Mouse (Mus musculus) kidney, embryonic 16.5 days (tissue): ENCODE results near the gene Zmiz1. TPM values are rescaled to one million over a fixed set of nuclear protein-coding genes. Genes with fewer than 3 reads are reported as not detected.
A peak's percentile ranks its signal among the peaks of the same experiment; 100 is the strongest.

Experiments
- ATAC-seq: fragments of 200-750 bp; cut with Nextera tagmentation; 2 replicates; pipeline ENCODE4 v1.8.0; 2017; ENCODE audit warnings: moderate TSS enrichment; ENCODE audit not compliant: low FRiP score, low TSS enrichment
- H3K27ac ChIP-seq: fragments of 300-500 bp; sonication (generic); 2 replicates; pipeline ENCODE4 v1.5.1; 2014; ENCODE audit warnings: low read length
- H3K27me3 ChIP-seq: fragments of 300-500 bp; sonication (generic); 2 replicates; pipeline ENCODE4 v1.6.1; 2014; ENCODE audit warnings: low read length, control low read depth, mixed read lengths; ENCODE audit not compliant: insufficient read depth
- H3K36me3 ChIP-seq: fragments of 300-500 bp; sonication (generic); 2 replicates; pipeline ENCODE4 v1.6.1; 2014; ENCODE audit warnings: low read length, control low read depth, mixed read lengths; ENCODE audit not compliant: insufficient read depth
- H3K4me1 ChIP-seq: fragments of 300-500 bp; sonication (generic); 2 replicates; pipeline ENCODE4 v1.6.1; 2014; ENCODE audit warnings: low read length, control low read depth, mixed read lengths; ENCODE audit not compliant: insufficient read depth
- H3K4me2 ChIP-seq: fragments of 300-500 bp; sonication (generic); replicated peaks from 2 replicates; pipeline ENCODE4 v1.6.1; 2014; ENCODE audit warnings: low read depth, low read length
- H3K4me3 ChIP-seq: fragments of 300-500 bp; sonication (generic); 2 replicates; pipeline ENCODE4 v1.5.1; 2014; ENCODE audit warnings: mild to moderate bottlenecking, low read length
- H3K9ac ChIP-seq: fragments of 300-500 bp; sonication (generic); replicated peaks from 2 replicates; pipeline ENCODE4 v1.6.1; 2014; ENCODE audit warnings: low read length
- H3K9me3 ChIP-seq: fragments of 300-500 bp; sonication (generic); 2 replicates; pipeline ENCODE4 v1.6.1; 2016; ENCODE audit warnings: low read length, control low read depth
- WGBS: fragments of 180-500 bp; shearing (Covaris S2); extraction: QIAGEN DNeasy Blood & Tissue Kit; methylation state at CpG from one replicate; pipeline ENCODE4 v1.1.7; 2014; 5-methylcytosine and 5-hydroxymethylcytosine counted together
- polyA plus RNA-seq: library from polyadenylated mRNA; unstranded; fragments of >200 nt; fragmentation: Nextera tagmentation; extraction: Ambion mirVana; gene quantifications from 2 replicates; pipeline ENCODE4 v1.2.1, GENCODE M21; 2015

Gene Zmiz1
- polyA plus RNA-seq, 1 experiment from 2014 or later, result 36.0 TPM

DNA sequence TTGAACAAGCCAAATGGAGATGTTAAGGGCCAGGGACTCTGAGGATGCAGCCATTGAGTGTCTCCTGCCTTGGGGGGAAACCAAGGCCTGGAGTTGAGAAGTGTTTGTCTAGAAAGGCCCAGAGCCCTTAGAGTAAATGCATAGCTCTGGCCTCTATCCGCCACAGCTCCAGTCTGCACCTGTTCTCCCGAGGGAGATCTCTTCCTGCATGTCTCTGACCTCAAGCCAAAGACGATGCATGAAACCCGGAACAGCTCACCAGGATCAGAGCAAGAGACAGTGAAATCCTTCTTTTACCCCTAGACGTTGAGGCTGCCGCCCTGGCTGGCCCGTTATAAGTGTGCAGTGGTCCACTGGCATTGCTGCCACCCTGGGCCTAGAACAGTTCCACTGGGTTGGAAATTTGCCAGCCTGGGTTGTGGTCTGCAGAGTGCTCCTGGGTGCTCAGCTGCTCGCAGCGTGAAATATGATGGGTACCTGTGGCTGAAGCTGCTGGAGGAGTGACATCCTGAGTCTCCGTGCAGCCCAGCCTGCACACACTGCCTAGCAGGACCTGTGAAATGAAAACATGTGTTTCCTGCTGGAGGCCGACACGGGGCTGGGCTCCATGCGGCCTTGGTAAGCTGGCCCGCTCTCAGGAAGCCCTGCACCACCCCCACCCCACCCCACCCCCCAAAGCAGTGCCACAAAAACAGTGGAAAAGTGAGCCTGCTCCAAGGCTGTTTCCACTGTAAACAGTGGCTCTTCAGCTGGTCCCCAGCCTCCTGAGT is 88.1 kb downstream of the Zmiz1 start:
- Histone ChIP-seq H3K36me3 (peaks cover 10% of the 10 kb centered on the region; the same call in 1 of the 2 replicates), H3K4me2 (no peak overlapping the region), H3K4me1 (peaks cover 41% of the 10 kb centered on the region), H3K9me3 (no peaks in the 10 kb centered on the region), H3K27ac (peak overlapping the region; percentile 77), H3K4me3 (no peak overlapping the region), H3K27me3 (no peaks in the 10 kb centered on the region), H3K9ac (no peak overlapping the region)
- ATAC-seq, result peak; percentile 64
- WGBS, result 32% methylated on average over 14 of the region's 14 CpGs

DNA sequence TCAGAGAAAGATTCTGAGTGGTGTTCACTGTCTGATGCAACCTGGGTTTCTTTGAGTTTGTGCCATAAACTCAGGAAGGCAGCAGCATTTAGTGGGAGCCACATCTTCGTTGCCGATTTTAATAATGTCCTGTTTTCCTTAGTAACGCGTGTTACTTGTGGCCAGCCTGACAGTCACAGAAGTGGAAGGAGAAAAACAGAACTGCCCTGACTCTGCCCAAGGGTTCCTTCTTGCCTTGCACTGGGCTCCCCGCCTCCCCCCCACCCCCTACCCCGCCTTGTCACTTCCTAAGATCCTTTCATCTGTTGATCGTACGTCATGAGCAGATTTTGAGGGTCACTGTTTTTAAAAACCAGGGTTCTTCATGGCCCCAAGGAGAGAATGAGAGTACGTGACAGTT is 88.9 kb downstream of the Zmiz1 start:
- Histone ChIP-seq H3K4me3 (no peak overlapping the region), H3K9ac (no peak overlapping the region), H3K4me1 (peaks cover 44% of the 10 kb centered on the region), H3K9me3 (no peaks in the 10 kb centered on the region), H3K4me2 (no peak overlapping the region), H3K36me3 (peaks cover 10% of the 10 kb centered on the region; the same call in 1 of the 2 replicates), H3K27me3 (no peaks in the 10 kb centered on the region), H3K27ac (peak overlapping the region; percentile 77)
- no peak for ATAC-seq
- WGBS, result 48% methylated on average over 9 of the region's 9 CpGs

DNA sequence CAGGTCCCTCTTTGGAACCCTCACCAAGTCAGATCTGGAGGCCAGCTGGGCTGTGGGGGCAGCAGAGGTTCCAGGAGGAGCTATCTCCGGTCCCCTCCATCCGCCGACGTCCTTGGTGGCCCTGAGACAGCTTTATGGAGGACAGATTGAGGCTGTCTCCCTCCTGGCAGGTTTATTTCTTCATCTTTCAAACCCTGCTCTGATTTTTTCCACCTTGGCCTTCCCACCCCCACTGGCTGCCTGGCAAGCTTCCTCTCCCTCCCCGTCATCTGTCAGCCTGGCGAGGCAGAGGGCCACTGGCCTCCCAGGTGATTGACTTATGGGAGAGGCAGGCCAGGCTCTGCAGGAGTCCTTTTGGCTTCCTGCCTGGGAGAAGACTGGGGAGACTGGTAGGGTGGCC is 89.7 kb downstream of the Zmiz1 start:
- Histone ChIP-seq H3K27me3 (no peaks in the 10 kb centered on the region), H3K4me1 (peaks cover 52% of the 10 kb centered on the region), H3K36me3 (peaks cover 10% of the 10 kb centered on the region; the same call in 1 of the 2 replicates), H3K9me3 (no peaks in the 10 kb centered on the region), H3K4me2 (no peak overlapping the region), H3K27ac (peak overlapping the region; percentile 77), H3K4me3 (no peak overlapping the region), H3K9ac (no peak overlapping the region; the same call in 1 of the 2 replicates)
- ATAC-seq, result peak; percentile 62
- 27% methylated on average over 6 of the region's 6 CpGs for whole genome bisulfite sequencing

DNA sequence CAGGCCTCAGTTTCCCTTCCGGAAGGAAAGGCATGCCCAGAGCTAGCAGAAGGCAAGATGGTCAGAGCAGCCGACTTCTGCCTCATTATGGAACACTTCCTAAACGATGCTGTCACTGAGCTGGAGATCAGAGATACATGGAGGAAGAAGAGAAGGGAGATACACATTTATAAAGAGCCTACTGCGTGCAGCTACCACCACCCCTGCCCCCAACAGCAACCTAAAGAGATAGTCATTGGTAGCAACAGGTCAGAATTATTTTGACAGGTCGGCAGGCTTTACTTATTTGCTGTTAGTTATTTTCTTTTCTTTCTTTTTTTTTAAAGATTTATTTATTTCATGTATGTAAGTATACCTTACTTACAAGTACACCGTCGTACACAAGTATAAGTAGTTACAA is 90.1 kb downstream of the Zmiz1 start:
- Histone ChIP-seq H3K4me3 (no peak overlapping the region), H3K27ac (peak overlapping the region; percentile 77)

DNA sequence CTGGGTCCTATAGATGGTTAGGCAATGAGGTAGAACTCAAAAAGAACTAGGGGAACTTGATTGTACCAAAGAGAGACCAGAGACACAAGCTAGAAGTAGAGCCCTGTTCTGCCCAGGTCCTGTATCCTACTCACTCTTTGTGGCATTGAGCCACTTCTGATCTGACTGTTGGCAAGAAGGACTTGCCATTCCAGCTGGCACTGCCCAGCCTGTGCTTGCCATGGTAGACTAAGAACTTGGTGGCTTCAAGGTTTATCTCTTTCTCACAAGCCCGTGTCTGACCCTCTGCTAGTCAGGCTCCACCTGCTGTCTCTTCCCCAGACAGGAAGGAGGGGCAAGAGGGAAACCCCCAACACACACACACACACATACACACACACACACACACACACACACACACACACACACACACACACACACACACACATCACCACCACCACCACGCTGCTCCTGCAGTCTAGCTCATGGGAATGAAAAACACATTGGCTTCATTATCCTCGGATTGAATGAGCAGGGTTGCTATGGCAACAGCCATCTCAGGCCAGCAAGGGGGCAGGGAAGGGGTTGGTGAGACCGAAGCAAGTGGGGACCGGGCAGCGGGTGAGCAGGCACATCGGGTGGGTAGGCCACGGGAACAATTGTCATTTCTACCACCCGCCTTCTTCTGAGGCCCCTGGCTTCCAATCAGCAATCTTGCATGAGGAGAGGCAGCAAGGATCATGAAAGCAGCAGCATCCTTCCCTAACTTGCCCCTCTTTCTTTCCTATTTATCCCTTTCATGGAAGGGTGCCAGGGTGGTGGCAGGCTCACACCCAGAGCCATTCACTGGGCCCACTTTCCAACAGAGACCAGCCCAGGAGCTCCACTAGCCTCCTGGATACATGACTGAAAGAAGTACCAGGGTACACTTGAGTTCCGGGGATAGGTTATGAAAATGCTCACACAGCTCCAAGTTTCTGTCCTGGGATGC is 91.2 kb downstream of the Zmiz1 start:
- ATAC-seq, result no peak
- Histone ChIP-seq H3K27ac (no peak overlapping the region), H3K4me1 (peaks cover 65% of the 10 kb centered on the region), H3K9ac (no peak overlapping the region), H3K4me3 (no peak overlapping the region), H3K36me3 (peaks cover 10% of the 10 kb centered on the region; the same call in 1 of the 2 replicates), H3K27me3 (no peaks in the 10 kb centered on the region), H3K9me3 (no peaks in the 10 kb centered on the region), H3K4me2 (no peak overlapping the region)
- 58% methylated on average over 10 of the region's 10 CpGs for WGBS

More for the DNA sequence above, 90.1 kb downstream of the Zmiz1 start:
- Histone ChIP-seq H3K9ac (no peak overlapping the region), H3K36me3 (peaks cover 10% of the 10 kb centered on the region; the same call in 1 of the 2 replicates), H3K4me1 (peaks cover 56% of the 10 kb centered on the region), H3K4me2 (no peak overlapping the region), H3K27me3 (no peaks in the 10 kb centered on the region), H3K9me3 (no peaks in the 10 kb centered on the region)
- 63% methylated on average over 7 of the region's 7 CpGs for WGBS
- no peak for ATAC-seq

DNA sequence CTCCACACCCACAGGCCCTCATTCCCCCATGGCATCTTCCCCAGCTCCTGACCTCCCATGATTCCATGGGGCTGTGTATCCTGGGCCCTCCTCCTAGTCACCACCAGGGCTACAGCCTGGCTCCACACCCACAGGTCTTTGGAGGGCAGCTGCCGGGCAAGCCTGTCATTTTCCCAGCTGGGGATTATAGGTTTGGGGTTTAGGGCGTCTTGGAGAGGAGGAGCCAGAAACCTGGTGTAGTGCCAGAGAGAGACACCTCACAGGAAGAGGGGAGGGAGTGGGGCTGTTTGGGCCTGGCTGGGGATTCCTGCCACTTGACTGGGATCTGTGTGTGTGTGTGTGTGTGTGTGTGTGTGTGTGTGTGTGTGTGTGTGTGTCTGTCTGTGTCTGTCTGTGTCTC is 92.7 kb downstream of the Zmiz1 start:
- Histone ChIP-seq H3K36me3 (no peaks in the 10 kb centered on the region; the same call in 1 of the 2 replicates), H3K4me1 (peaks cover 72% of the 10 kb centered on the region), H3K4me2 (no peak overlapping the region), H3K27ac (no peak overlapping the region), H3K4me3 (no peak overlapping the region), H3K9ac (no peak overlapping the region), H3K9me3 (no peaks in the 10 kb centered on the region), H3K27me3 (no peaks in the 10 kb centered on the region)
- no peak for ATAC-seq
- 41% methylated on average over 2 of the region's 2 CpGs for WGBS

DNA sequence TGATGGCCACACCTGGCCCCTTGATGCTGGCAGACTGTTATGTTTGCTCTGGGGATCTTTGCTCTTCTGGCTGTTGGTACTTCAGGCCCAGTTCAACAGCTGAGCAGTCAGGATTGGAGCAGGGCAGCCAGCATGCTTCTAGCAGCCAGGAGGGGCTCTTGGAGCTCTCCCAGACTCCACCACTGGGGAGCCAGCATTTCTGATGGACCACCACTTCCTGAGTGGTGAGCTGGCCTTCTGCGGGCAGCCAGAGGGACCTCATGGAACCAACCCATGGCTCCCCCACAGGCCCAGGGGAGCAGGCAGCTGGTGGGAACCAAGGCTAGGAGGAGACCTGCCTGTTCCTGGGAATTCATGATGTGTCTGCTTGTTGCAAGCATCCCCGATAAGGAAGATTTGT is 94.4 kb downstream of the Zmiz1 start:
- Histone ChIP-seq H3K4me1 (peaks cover 72% of the 10 kb centered on the region), H3K27ac (peak overlapping the region; percentile 14; the same call in 1 of the 2 replicates)
- 31% methylated on average over 2 of the region's 2 CpGs for WGBS

DNA sequence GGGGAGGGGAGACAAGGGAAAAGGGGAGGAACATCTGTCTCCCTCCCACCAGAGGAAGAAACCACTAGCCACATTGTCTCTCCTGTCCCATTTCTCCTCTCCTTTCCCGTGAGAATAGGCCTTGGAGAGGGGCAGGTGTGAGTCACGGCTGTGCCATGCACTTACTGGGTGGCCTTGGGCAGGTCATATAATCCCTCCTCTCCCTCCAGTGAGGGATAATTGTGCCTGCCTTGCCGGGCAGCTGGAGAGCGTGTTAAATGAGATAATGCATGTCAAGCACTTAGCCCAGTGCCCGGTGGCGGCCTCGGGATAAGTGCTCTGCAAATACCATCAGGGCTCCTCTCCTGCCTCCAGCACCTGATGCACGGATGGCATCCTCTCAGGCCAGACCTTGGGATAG is 95.8 kb downstream of the Zmiz1 start:
- H3K9ac ChIP-seq, result no peak overlapping the region
- 0 out of 2 replicates have a peak, but pooled peaks have one; percentile 14 for ATAC-seq
- H3K4me3 ChIP-seq, result no peak overlapping the region
- peak overlapping the region; percentile 52 for H3K27ac ChIP-seq
- H3K36me3 ChIP-seq, result no peaks in the 10 kb centered on the region
- peaks cover 72% of the 10 kb centered on the region for H3K4me1 ChIP-seq
- WGBS, result 19% methylated on average over 8 of the region's 8 CpGs
- no peaks in the 10 kb centered on the region for H3K9me3 ChIP-seq
- peak overlapping the region; percentile 11; the same call in 1 of the 2 replicates for H3K4me2 ChIP-seq
- no peaks in the 10 kb centered on the region for H3K27me3 ChIP-seq

More for the DNA sequence above, 94.4 kb downstream of the Zmiz1 start:
- H3K9me3 ChIP-seq, result no peaks in the 10 kb centered on the region
- no peak overlapping the region for H3K4me3 ChIP-seq
- no peak overlapping the region for H3K4me2 ChIP-seq
- H3K9ac ChIP-seq, result no peak overlapping the region
- ATAC-seq, result no peak
- H3K27me3 ChIP-seq, result no peaks in the 10 kb centered on the region
- H3K36me3 ChIP-seq, result no peaks in the 10 kb centered on the region

DNA sequence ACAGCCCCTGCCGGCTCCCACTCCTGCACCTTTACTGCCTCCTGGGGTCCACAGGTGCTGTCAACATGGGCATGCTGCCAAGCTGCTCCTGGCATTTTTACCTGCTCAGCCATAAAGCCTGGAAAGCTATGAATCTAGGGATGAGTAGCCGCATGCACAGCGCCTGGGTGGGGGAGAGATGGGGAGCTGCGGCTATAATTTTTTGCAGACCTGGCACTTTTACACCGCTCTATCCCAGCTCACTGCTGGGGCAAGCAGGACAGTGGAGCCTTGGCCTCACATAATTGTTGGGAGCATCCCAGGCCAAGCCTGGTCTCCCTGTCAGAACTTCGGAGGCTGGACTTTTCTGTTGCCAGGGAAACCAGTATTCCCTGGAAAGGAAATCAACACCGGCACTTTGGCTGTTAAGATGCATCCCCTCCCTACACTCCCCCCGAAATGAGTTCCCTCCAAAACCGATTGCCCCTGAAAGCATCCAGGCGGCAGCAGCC is 96.4 kb downstream of the Zmiz1 start:
- Histone ChIP-seq H3K4me1 (peaks cover 75% of the 10 kb centered on the region), H3K27ac (peak overlapping the region; percentile 52), H3K9me3 (no peaks in the 10 kb centered on the region), H3K4me2 (peak overlapping the region; percentile 11; the same call in 1 of the 2 replicates), H3K27me3 (no peaks in the 10 kb centered on the region), H3K36me3 (no peaks in the 10 kb centered on the region), H3K9ac (no peak overlapping the region), H3K4me3 (no peak overlapping the region)
- WGBS, result 8% methylated on average over 10 of the region's 10 CpGs
- ATAC-seq, result peak; percentile 36; the same call in 1 of the 2 replicates
